Mouse (Mus musculus) gastrocnemius, adult 18-20 months (tissue): ENCODE results near the gene Egfem1. TPM values are rescaled to one million over a fixed set of nuclear protein-coding genes. Genes with fewer than 3 reads are reported as not detected.

Experiments
- DNase-seq: peaks from one replicate; pipeline ENCODE4 v3.0.0; 2021; ENCODE audit warnings: low spot score
- long read RNA-seq, 2 experiments: library from polyadenylated mRNA; stranded (forward); transcript quantifications; one replicate each; pipeline ENCODE4 v2.0.0; 2021
- total RNA-seq, 2 experiments: library from RNA; stranded (reverse); gene quantifications; 2 replicates each; pipeline ENCODE4 v1.2.3; 2021

The Egfem1 gene
- total RNA-seq: not detected
- long read RNA-seq, experiment 1: 0 reads
- long read RNA-seq, experiment 2: 0 reads

DNA sequence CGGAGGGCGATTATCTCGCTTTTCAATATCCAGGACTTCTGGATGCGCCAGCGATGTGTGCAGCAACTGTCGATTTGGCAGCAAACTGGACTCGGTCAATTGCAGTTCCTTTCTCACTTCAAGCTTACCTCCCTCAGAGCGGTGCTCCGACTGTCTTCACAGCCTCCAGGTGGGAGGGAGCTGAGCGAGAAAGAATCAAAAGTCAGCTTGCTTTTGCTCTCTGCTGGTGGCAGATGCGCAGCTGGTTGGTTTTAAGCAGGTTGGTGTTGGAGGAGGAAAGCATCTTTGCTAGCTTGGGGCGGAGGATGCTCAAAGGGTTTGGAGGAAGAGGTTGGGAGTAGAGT lies at the start of gene Egfem1:
Egfem1 (plus strand) TSS at position 72 of the 344 bp plus-strand sequence.
- no peak for DNase-seq

DNA sequence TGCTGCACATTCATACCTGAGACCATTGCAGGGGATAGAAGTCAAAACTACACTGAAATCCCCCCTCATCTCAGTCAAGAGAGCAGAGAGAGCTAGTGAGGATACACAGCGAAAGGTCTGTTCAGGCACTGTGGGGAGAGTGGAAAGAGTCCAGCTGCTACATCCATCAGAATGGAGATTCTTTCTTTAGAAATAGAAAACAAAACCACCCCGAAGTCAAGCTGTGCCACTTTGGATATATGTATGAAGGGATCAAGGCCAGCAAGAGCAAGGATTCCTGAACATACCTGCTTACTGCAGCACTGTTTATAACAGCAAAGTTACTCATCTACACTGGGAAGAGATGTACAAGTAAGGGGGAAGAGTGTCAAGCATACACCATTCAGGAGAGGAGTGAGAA lies 48.7 kb upstream of the Egfem1 start:
- DNase-seq: no peak

DNA sequence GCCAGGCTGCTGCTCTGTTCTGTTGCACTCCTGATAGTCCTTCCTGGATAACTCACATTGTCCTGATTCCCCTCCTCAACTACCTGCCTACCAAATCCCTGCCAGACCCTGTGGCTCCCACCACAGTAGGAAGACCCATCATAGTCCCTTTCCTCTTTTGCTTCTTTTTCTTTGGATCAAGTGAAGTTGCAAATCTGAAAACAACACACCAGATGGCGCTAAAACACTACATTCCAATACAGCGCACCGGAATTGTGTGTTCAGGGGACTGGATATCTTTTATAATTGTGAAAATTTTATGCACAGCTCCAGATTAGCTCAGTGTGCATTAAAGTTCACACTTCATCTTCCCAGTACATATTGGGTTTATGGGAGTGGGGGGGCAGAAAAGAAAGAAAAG lies 45.7 kb upstream of the Egfem1 start:
- peak; percentile 8 for DNase-seq

DNA sequence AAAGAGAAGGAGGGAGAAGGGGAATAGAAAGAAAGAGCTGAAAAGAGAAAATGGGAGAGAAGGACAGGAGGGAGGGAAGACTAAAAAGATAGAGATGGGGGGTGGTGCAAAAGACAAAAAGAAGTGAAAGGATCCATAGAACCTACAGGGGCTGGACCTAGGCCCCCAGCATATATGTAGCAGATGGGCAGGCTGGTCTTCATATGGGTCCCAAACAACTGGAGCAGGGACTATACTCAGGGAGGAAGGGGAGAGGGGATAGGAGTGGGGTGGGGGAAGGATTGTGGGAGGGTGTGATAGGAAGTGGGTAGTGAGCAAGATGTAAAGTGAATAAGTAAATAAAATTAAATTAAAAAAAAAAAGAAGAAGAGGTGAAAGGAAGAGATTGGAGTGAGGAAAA lies 45.2 kb upstream of the Egfem1 start:
- no peak for DNase-seq

DNA sequence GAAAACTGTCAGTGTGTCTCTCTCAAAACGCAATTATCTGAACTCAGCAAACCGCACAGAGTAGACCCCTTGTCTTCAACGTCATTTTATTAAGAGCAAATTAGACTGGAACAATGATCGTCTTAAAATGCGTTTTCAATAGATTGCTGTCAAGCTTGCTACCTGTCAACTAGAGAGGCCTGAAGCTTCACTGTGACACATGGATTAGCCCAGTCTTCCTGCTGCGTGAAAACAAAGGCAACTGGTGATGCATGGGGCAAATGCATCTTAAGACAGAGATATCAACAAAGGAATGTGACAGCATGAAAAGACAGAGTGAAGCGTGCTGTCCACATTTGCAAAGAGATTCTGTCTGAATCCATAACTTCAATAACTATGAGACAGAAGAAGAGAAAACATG lies 41.8 kb upstream of the Egfem1 start:
- no peak for DNase-seq

DNA sequence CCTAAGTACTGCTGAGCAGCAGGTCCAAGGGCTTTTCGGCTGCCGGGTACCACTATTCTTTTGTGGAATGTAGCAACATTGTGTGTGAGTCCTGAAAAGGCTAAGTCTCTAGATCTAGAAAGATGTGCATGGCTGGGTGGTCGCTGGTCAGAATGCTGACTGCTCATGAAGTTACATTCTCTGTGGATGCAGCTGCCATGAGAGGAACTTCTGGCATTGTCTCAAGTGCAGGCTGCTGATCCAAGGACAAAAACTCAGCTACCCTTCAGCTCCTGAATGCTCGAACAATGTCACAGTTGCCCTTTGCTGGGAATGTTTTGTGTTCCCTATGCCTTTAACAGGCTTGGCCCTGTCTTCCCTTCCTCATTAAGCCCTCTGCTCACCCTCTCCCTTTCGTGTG lies 35.5 kb upstream of the Egfem1 start:
- no peak for DNase-seq

DNA sequence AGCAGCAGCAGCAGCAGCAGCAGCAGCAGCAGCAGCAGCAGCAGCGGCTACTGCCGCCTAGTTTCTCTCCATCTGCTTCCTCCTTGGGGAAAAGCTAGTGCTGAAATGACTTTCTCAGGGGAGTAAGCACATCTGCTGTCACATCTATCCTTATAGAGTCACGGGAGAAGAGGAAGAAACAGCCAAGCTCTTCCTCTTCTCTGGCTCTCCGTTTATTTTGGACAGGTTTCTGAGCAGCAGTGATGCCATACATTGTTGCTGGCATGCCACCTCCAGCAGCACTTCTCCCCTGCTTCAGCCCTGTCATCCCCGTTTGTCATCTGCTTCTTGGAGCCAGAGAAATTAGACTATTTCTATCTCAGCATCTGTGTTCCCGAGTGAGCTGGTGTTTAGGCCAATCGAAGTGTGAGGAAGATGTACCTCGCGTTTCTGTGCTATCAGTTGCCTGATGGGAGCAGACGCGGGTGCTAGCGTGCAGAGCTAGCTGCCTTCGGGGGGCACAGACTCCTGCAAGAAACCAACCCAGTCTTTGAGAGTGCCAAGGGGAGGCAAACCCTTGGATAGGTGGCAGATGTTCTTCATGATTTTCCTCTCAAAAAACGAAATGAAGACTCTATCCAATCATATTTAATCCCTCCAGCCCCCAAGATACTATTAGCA lies 34.4 kb upstream of the Egfem1 start:
- no peak for DNase-seq

DNA sequence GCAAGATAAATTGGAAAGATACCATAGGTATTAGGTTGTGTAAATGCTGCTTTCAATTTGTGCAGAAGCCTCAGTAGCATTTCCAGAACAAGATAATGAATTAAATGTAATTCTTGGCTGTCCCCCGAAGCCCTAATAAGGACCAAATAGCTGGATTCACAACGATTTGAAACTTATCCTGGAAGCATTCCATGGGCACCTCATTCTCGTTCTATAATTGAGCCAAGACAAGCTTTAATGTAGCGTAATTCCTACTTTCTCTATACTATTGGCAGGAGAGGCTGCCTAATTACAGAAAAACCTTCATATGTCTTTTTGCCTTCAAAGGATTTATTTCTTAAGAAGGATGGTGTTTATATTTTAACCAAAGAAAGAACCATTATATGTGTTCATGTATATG lies 18.7 kb upstream of the Egfem1 start:
- no peak for DNase-seq

DNA sequence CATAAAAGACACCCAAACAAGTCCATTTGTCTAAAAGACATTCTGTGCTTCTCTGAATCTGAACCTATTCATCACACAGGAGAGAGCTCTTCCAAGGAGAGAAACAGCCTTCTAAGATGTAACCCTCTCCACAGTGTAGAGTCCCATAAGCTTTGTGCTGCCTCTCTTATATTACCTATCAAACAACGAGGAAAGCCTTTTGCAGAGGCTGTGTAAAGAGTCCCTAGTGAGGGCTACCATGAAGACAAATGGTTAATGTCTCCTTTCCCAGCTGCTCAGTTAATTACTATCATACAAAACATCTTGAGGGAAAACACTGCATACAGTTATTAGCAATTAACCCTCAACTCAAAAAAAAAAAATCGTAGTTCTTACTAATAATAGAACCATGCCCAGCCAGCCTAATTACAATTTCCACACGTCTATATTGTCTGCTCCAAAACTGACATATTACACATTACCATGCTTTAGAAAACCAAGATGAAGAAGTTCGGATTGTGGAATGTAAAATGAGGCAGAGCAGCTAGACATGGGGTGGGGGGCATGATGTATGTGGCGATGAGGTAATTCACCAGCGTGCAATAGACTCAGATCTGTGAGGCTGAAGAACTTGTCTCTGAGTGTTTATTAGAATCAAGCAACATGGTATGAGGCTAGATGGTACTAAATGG lies 13.3 kb upstream of the Egfem1 start:
- no peak for DNase-seq

DNA sequence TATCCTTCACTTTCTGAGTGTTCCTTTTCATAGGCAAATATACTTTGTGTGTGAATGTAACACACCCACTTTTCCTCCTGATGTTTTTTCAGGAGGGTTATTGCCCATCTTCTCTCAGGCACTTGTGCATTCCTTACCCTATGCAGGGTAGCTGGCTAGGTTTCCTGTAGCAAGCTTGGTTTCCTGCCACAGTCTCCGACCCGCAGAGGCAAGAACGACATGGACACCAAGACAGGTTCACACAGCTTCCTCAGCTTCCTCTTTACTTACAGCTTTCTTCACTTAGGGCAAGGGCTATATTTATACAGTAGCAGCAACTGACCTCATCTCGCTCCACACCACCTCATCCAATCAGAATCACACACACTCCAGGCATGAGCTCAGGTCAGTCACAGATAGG lies 10.5 kb upstream of the Egfem1 start:
- DNase-seq: no peak

DNA sequence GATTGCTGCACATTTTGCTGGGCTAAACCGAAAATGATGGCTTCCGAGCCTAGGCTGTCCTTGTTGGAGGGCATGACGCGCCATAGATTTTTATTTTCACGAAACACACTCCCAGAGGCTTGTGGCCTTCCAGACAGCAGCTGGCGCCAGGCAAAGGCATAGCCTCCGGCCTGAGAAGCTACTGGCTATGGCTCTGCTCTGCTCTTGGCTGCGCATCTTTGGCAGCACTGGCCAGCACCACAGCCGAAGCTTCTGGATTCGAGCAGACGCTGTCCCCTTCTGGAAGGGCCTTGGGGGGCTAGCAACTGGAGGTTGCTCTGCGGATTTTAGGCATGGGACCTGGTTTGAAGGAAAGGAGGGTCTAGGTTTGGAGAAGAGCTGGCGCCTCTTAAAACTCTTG lies 306 bp upstream of the Egfem1 start:
- no peak for DNase-seq

DNA sequence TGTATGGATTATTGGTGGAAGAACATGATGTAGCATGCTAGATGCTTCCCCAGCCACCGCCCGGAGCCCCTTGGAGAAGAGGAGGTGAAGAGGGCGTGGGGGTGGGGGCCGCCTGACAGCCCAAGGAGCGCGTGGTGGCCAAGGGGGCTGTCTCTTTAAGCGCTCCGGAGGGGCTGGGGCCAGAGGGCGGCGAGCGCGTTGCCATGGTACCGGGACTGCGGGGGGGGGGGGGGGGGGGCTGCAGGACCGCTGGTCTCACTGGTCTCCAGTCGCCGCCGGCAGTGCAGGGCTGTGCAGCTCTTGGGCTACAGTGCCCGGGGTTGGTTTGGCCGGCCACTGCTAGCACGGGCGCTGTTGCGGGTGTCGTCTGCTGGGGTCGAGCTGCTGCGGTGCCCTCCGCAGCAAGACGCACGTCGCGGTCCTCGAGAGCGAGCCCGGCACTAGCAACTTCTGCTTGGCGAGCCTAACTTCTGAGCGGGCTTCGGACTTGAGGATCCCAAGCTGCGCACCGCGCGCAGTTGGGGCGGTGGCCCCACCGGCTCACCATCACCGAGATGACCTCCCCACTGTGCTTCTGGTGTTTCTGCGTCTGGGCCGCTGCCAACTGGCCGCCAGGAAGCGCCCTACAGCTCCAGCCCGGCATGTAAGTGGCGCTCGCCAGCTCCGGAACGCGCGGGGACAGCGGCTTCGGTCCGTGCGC lies 623 bp downstream of the Egfem1 start:
- no peak for DNase-seq

DNA sequence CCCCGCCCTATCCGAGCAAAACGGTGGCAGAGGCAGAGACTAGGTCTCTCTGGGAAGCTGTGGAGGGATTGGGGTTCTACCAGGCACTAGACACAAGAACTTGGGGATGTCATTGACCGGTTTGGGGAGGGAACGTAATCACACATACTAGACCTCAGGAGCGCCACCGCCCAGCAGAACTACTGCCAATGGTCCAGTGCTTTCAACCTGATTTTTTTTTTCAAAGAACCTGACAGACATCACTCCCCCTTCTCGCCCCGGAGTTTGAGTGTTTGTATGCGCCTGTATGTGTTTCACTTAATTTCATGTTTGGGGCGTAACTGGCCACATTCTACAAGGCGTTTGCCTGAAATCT lies 1.1 kb downstream of the Egfem1 start:
- no peak for DNase-seq

DNA sequence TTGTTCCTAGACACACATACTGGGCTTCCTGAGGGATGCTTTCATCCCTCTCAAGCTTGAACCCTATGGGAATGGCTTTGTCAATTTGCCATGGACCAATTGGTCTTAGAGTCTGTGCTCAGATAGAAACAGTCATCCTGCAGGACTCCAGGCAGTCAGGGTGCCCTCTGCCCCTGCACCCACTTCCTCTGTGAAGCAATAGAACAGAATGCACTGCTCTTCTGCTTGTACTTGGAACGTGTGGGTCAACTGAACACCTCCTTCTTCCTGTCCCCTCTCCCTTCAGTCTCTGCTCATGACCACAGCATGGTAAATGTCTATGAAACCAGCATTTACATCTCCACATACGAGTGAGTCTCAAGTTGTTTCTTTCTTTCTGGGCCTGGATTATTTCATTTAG lies 16.6 kb downstream of the Egfem1 start:
- DNase-seq: no peak

DNA sequence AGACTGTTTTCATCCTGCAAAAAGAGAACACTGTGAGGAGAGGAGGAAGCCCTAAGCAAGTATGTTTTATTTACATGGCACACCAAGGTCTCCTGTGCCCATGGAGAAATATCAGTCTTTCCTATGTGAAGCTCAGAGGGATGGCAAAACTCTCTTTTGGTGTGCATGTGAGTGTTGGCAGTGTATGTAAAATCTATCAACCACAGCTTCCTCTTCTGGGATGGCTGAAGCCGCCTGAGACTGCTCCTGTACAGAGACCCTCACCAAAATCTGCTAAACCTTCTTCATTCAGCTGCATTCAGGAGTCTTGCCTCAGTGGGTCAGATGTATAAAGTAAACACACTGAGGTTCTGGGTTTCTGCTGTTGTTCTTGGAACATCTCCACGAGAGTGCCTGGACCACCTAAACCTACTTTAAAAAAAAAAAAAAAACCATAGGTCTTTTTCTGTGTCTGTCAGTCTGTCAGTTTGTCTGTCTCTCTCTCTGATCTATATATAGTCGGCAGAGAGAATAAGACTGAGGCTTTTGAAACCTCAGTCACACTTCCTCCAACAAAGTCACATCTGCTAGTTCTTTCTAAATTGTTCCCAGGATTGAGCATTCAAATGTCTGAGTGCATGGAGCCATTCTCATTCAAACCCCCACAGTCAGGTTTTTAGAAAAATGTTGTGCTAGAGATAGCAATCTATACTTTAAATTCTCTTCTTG lies 24.3 kb downstream of the Egfem1 start:
- DNase-seq: no peak

DNA sequence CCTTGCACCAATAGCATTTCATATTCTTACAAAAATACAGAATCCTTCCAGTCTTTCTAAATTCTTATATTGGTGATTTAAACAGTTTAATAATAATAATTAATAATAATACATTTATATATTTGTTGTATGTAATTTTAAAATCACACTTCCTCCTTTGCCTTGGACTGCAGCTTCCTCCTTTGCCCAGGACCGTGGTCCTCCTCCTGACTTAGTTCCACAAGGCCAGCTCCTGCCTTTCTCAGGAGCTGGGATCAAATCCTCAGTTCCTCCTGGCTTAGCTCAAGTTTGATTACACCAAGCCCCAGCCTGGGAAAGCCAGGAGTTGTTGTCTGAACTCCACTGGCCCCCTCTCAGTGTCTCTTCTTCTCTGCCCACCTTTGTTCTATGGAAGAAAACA lies 25.3 kb downstream of the Egfem1 start:
- no peak for DNase-seq

DNA sequence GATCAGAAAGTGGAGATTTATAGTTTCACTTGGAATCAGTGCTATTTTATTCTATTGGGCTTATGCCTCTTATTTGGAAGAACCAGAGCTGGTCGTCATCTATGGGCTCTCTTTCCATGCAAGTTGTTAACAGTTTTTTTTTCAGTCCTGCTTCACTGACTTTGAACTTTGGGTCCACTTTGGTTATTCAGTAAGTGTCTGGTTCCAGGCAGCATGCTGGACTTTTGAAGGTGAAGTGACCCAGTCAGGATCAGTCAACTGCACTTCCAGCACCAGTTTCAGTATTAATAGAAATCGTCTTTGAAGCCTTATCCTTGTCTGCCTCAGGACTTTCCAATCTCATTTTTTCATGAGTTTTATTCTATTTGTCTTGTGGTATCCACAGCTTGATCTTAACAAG lies 28.5 kb downstream of the Egfem1 start:
- no peak for DNase-seq

DNA sequence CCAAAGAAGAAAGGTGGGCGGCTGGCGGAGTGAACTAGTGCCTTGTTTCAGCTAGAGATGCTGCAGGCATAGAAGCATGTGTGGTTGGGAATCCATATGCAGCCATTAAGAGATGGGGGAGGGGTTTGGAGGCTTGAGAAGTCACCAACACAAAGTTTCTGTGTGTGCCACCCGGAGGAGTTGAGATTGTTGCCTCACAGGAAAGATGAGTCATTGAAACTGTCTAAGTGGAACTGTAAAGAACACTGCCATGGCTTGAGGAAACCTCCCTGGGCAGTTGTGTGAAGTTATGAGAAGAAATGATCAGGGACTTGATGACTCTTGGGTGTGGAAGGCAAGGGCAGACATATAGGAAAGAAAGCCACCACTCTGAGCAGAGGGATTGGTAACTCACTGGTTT lies 32.7 kb downstream of the Egfem1 start:
- DNase-seq: no peak

DNA sequence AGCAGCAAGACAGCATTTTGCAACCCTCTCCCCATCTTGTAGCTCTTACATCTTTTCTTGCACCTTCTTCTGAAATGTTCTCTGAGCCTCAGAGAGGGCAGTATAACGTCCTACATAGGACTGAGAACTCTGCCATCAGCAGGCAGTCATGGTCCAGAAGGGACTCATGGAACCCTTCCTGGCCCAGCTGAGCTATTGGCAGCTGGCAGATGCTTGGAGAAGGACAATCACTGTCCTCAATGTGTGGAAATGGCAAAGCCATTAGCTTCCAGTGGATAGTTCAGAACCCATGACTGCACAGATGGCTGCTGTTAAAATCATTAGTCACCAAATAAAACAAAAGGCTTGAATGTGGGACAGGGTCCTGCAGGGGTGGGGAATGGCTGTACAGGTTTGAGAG lies 35.6 kb downstream of the Egfem1 start:
- DNase-seq: no peak

DNA sequence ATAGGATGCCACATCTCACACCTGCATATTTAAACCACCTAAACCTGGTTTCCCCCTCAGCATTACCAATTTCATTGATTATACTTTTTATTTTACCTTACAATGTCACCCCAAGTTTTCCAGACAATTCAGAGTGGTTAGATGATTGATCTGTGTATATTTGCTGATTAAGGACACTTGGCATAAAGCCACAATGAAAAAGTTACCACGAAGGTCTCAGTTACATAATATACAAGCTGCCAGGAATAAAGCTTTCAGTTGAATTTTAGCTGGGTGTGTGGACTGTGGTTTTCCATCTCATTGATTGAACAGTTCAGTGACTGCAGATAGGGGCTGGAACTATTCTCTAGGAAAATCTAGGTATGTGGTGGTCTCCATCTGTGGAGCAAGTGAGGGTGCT lies 40.7 kb downstream of the Egfem1 start:
- no peak for DNase-seq

DNA sequence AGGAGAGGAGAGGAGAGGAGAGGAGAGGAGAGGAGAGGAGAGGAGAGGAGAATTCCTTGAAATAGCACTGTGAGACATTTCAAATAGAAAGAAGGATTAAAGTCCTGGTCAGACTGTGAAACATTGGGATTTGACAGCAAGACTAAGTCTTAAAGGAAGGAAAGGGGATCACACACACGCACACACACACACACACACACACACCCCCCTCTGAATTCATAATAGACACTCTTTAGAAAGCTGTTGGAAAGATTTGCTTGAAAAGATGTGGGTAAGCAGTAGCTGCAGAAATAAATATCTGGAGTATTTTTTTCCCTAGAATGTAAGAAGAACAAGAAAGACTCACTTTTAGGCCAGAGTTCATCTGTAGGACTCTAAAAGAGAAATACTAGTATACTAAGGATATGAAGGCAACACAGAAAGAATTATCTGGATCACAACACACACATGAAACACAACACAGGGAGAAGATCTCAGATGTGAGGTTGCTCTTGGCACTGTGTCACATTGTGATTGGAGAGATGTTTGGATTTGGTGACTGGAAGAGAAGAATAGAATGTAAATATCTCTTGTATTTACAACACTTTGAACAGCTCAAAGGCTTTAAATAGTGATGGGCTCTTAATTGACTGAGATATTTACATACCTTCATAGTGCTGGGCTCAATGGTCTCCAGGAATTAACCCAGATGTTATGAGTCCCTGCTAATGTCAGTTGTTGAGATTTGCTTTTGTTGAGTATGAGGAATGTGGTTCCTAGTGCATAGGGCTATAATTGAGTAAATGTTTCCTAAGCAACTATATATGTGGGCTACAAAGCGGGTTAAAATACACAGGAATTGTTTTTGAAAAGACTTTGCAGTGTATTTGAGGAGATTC lies 50.5 kb downstream of the Egfem1 start:
- no peak for DNase-seq

DNA sequence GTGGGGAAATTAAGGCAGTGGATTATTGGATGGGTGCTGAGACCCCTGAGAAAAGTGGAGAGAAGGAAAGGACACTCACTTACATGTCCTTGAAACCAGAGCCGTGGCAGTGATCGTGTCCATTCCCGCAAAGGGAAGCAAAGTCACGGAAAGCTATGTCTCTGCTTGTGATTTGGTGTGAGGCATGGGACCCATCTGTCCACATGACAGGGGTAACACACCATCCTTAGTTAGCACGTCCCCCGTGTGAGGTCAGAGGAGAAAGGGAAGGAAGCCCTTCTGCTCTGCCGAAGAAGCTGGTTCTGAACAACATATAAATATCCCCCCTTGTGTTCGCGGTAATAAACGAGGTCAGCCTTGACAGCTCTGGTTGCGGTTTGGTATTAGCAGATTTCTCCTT lies 52.7 kb downstream of the Egfem1 start:
- no peak for DNase-seq
